Mouse (Mus musculus) testis, postnatal 14 days (tissue): ENCODE results near the gene Kcnt2.

Source experiments
- DNase-seq: peaks from one replicate; pipeline ENCODE4 v3.0.0; 2021; ENCODE audit warnings: low spot score

The Kcnt2 gene

DNA sequence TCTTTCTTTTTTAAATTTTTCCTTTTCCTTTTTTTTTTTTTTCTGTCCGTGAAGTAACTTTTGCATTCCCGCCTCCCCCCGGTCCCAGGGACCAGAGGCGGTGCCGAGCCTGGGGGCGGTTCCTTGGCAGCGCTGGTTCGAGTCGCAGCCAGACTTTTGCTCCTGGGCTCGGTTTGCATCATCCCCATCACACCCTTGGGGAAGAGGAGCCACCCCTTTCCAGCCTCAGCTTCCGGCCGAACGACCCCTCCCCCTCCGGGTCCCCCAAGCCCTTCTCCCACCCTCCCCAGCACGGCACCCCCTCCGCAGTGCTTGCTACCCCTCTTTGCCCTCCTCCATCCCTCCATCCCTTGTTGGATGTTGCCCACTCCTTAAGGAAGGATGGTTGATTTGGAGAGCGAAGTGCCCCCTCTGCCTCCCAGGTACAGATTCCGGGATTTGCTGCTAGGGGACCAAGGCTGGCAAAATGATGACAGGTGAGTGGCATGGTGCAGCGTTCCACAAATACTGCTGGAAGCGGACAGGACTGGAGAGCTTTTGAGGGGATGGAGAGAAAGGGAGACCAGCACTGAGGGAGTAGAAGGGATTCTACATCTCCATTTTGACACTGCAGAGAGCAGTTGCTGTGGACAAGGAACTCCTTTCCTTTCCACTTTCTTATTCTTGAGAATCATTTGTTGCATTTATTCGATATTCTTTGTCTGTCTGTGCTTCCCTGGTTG lies at the start of gene Kcnt2:
Gene Kcnt2, plus strand, starts transcription at position 283 of the 722 bp plus-strand sequence.
- DNase-seq: peak; percentile 6

DNA sequence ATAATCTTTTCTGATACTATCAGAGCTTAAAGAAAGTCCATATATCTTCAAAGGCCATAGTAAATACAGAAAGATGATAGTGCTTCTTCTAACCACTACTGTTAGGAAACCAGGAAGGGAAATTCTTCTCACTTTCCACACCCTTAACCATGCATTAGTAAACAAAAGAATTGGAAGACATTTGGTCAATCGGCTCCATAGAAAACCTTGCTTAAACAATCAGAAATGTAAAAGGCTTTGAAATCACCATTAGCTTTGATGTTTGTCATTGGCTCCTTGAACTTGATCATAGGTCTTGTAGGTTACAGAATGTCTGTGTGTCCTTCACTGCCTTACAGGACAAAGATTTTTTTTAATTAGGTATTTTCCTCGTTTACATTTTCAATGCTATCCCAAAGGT lies 40.6 kb upstream of the Kcnt2 start:
- no peak for DNase-seq

DNA sequence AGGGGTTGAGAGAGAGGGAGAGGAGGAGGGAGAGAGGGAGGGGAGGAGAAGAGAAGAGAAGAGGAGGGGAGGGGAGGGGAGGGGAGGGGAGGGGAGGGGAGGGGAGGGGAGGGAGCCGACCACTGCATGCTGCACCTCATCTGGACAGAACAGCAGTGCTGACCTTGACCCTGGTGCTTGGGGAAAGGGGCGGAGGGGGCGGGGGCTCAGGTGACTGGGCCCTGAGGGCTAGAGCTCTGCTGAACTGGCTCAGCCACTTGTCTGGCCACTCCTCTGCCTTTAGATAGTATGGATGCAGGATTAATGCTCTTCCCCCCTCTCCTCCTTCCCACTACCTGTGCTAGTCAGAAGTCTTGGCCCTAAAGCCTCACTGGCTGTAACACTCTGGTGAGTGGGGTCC lies 20.7 kb upstream of the Kcnt2 start:
- no peak for DNase-seq

DNA sequence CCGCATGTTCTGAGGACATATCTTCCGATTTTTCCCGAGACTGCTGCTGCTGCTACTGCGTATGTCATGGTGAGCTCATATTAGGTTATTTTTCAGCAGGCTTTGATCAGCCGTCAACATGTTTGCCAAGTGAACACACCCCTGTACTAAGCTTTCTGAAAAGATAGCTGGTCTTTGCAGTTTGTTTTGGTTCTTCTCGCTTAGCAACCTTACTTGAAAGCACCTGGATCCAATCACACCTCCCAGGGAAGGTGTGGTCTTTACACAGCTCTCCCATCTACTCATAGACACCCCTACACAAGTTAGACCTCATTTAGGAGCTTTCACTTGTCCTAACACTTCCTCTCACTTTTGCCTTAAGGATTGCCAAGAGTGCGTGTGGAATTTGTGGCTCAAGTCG lies 19.3 kb upstream of the Kcnt2 start:
- no peak for DNase-seq

DNA sequence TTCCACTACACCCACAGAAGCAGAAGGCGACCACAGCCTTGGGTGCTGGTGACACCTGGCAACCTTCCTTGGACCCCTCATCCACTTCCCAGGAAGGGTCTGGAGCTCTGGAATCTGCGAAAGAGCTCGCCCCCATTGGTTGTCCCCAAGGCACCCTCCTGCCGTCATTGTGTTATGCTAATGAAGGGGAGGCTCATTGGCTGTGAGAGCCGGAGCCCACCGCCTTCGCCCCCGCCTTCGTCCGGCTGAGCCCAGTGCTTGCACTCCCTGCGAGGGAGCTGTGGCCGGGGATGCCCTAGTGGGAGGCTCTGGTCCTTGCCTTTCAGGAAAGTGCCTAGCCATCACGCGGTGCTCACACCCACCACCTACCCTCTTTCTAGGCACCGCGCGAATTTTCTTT lies 493 bp upstream of the Kcnt2 start:
- peak; percentile 61 for DNase-seq

DNA sequence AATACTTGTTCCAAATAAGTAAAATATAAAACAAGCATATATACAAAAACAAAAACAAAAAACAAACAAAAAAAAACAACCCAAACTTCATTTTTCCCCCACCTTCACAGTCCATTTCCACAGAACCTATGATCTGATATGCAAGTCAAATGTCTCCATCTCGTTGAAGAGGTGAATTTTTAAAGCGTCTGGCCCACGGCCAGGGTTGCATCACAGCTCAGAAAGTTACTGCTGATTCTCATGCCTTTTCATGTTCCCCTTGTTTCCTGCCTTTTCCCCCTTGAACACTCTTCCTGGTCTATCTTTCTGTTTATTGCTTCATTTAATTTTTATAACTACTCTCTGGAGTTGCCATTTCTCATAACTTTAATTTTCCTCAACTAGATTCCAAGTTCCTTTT lies 18.7 kb downstream of the Kcnt2 start:
- DNase-seq: no peak

DNA sequence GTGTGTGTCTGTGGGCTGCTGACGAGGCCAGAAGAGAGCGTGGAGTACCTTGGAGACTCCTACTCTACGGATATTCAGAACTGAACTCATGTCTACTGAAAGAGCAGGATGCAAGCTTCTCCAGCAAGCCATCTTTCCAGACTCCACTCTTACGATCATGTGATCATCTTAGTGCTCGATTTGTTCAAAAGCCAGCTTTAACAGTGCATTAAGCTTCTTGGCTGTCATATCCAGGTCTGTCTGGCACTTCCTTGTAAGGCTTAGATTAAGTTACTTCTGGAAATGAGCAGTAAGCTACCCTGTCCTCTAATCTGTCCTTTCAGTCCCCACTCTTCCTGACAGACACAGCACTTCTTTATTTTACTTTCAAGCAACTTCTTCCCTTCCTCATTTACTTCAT lies 20.1 kb downstream of the Kcnt2 start:
- DNase-seq: no peak

DNA sequence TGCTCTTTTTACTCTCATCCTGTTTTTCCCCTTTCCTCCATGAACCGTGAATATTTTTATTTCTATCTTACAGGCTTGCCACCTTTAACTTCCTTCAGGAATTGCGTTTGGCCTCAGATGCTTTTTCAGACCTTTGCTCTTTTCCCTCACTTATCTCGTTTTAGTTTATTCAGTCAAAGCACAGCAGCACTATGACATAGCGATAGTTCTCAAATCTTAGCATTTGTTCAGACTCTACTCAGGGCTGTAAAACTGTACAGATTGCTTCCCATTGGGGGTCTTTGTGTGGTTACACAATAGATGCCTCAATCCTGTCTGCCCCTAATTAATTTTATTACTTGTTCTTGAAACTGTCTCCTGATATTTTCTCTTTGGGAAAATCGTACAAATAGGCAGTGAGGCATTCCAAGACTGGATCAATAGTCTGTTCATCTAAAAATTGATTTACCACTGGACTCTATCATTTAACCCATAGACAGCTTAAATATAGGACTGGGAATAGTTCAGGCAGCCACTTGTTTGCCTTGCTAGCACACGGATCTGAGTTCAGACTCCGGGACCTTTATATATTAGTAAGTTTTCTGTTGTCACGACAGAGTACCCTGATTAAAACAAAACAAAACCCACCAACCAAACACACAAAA lies 20.8 kb downstream of the Kcnt2 start:
- DNase-seq: no peak

DNA sequence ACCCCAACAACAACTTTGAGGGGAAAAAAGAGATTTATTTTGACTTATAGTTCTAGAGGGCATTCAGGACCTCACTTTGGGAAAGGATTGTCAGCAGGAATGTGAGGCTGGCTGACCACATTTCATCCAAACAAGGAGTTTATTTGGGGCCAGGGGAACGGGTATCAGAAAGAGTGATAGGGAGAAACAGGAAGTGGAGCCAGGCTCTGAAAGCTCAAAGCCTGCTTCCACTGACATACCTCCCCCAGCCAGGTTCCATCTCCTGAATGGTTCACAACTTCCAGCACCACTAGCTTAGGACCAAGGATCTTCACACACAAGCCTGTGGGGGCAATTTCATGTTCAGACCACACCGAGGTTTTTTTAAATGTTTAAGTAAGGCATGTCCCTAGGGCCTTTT lies 21.3 kb downstream of the Kcnt2 start:
- DNase-seq: no peak

DNA sequence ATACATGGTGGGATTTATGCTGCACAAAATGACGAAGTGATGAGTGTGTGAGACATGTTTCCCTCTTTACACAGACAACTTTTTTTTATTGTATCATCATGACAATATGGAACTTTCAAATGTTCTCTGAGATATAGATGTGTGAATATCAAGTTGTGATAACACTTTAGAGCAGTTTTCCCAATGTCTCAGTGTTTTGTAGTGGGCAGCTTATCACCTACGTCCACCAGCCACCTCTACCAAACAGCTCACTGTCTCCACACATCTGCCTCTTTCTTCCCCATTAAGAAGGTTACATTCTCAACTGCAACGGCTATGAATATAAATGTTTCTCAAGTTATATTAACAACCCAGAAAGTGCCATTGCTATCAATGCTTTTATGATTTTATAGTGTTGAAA lies 27.7 kb downstream of the Kcnt2 start:
- DNase-seq: no peak

DNA sequence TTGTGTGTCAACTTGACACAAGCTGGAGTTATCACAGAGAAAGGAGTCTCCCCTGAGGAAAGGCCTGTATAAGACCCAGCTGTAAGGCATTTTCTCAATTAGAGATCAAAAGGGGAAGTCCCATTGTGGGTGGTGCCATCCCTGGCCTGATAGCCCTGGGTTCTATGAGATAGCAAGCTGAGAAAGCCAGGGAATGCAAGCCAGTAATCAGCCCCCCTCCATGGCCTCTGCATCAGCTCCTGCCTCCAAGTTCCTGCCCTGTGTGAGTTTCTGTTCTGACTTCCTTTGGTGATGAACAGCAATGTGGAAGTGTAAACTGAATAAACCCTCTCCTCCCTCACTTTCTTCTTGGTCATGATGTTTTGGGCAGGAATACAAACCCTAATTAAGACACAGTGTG lies 29.9 kb downstream of the Kcnt2 start:
- DNase-seq: no peak

DNA sequence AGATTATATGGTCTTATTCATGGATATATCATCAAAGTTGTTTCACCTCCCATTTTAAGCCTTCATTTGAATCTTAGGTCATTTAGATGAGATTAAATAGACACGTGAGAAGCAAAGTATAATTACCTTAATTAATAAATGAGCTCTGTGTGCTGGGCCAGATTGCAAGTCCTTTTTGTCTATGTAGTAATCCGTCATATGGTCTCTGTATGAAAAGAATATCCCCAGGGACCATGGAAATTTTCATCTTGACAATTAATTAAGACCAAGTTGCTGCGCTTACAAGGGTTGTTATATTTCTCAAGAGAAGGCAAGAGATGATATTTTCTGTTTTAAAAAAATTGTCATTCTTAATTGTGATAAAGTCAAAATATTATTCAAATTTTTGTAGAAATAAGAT lies 47.2 kb downstream of the Kcnt2 start:
- no peak for DNase-seq

DNA sequence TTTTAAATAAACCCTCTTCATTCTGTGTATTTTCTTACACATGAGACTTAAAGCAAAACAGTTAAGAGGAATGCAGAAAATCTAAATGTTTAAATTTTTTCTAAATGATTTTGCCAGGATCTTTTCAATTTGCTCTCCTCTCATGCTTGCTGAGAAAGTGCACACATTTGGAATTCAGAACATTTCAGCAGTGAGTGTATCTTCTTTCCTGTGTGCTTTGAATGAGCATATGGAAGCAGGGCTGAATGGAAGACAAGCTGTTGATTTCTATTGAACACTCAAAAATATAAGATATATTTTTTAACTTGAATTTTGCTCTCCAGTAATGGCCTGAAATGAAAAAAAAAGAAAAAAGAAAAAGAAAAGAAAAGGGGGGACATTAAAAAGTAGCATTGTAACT lies 49.5 kb downstream of the Kcnt2 start:
- DNase-seq: no peak

DNA sequence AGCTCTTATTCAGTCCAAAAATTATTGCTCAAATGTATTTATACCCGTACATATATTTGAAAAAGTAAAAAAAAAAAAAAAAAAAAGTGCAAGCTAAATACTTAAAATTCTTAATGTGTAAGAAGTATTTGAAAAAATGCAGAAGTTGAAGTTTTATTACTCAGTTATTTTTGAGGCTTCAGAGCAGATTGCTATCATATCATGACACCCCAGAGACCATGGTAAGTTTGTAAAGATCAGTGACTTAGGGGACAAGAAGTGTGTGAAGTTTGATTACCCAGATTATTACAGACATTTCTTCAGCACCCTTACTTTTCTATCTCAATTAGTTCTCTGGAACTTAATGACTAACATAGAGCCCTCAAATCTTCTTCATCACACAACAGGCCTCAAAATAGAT lies 58.3 kb downstream of the Kcnt2 start:
- no peak for DNase-seq

DNA sequence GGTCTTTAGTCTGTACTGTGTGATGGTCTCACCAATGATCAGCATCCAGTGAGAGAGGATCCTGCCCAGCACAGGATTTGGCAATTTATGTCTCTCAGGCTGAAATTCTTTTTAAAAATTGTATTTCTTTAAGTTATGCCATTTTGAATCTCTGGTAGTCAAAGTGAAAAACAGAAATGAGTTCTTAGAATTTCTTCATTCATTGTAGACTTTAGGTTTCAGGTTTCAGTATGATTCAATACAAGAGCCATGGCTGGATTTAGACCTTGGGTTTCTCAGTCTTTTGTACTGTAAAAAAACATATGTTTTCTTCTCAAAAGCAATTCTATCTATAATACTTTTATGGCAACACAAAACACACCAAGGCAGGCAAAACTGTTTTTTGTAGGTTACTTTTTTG lies 59.4 kb downstream of the Kcnt2 start:
- DNase-seq: no peak

DNA sequence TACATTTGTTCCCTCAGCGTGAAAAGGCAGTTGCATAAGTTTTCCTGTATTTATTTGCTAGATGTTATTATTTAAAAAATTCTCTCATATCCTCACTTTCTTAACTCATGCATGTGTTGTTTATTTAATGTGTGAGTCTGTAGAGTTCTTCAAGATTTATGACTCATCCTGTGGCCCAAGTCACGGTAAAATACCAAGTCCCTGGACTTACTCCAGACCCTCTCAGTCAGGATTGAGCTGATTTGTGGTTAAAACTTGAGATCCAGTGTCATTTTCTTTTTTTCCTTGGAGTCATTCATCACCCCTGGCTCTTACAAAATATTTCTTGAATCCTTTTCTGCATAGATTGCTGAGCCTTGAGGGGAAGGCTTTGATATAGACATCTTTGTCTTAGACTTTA lies 60.4 kb downstream of the Kcnt2 start:
- no peak for DNase-seq

DNA sequence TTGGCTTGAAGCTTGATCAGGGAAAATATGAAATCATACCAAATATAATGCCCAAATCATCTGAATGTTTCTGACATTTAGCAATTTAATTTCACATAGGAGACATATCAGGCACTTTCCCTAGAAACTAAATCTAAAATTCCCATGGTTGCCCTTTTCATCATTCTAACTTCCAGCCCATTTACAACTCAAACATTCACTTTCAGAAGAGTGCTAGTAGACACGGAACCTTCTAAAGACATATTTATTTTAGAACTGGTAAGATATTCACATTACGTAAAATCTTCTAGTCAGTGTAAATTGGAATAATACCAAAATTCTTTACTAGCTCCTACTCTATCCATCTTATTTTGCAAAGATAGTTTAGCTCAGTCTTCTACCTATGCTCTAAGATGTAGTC lies 64.8 kb downstream of the Kcnt2 start:
- DNase-seq: no peak

DNA sequence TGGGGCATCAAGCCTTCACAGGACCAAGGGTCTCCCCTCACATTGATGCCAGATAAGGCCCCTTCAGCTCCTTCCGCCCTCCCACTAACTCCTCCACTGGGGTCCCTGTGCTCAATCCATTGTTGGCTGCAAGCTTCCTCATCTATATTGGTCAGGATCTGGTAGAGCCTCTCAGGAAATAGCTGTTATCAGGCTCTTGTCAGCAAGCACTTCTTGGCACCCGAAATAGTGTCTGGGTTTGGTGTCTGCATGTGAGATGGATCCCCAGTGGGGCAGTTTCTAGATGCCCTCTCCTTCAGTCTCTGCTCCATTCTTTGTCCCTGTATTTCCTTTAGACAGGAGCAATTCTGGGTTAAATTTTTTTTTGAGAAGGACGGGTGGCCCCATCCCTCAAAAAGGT lies 79.1 kb downstream of the Kcnt2 start:
- DNase-seq: no peak

DNA sequence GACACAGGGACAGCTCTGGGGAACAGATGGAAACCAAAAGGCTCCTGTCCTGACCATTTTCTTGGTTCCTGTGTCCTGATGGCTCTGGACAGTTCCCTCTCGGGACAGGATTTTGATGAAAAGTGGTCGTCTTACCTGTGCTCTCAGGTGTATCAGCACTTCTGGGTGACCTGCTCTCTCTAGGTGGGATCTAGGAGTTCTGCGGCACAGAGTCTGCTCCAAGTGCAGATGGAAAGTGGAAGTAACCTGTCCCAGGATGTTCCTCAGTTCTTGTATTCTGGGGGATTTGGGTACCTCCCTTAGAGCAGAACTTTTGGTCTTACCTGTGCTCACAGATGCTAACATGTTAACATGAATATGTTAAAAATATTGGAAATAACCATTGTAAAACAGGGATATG lies 80.8 kb downstream of the Kcnt2 start:
- DNase-seq: no peak

DNA sequence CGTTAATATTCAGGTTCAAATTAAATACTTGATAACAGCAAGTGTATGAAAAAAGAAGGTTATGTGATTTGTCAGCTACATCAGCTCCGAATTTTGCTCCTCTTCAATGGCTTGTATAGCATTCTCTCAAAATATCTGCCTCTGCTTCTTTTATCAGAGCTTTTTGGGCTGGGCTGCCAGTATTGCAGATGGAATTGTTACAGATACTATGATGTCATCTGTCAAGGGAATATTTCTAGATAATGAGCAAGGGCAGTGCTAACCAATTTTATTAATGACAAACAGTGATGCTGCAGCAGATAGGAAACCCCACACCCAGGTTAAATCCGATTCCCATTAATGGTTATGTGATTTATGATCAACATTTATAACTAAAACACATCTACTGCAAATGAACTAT lies 87.7 kb downstream of the Kcnt2 start:
- no peak for DNase-seq

DNA sequence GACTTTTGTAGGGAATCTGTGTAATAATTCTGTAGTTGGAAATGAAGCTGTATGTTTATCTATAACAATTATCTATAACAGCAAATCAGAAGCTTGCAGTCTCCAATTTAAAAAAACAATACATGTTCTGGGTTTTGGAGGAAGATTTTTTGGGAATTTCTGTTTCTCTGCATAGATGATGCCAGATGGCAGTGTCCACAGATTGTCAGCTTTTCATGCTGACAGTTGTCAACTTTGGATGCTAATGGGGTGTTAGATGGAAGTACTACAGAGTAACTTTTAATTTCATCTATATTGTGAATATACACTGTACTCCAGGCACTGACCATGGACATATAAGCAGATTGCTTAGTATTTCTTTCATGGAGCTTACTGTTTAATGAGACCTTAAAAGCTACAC lies 92.5 kb downstream of the Kcnt2 start:
- no peak for DNase-seq

DNA sequence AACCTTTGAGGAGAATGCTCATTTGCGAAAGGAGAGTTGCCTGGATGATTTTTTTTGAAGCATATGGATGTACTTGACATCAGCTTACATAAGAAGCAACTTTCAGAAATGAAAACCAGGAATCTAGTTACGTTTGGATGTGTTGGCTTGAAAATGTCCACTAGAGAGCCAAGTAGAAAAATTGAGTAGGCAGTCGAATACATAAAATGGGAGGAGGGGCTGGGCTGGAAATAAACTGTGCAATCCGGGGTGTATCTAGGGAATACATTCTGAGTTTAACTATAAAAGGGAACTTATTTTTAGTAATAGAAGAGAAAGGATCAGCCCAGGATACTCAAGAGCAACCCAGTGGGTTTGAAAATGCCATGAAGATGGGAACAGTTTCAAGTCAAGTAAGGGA lies 93.4 kb downstream of the Kcnt2 start:
- DNase-seq: no peak

DNA sequence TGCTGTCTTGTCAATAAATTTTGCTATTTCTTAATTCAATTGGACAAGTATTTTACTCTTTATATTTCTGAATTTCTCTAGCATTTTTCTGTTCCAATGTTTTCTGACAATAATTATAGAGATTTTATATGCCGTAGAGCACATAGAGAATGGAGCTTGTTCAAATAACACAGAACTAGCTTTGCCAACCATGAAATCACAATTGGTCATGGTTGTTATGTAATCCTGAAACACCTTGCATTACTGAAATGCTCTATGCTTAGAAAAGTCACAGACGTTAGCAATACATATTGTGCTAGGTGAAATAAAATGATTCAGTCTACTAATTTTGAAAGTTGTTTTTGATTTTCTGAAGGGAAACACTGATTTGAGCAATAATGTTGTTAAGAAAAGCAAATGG lies 118.8 kb downstream of the Kcnt2 start:
- DNase-seq: no peak

DNA sequence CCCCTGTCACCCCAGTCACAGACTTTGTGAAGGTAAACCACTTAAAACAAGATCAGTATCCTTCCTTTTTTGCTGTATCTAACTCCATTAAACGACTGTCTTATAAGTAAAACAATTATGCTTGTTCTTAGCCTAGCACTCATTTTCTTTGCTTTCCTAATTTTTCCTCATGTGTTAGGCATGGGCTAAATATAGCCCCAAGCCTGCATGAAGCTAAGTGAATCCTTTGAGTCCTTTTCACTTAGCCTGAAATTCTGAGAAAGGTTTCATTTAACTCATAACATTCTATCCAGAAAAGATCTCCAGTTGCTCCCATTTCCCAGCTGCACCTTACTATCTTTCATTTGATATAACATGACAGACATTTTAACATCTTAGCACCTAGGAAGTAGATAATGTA lies 127.6 kb downstream of the Kcnt2 start:
- DNase-seq: no peak
